ENCODE assay signal across 9 mouse cellular contexts in genomic region chr13:34332762-34333161, GRCm38 (mm10). TPM values are rescaled to one million over a fixed set of nuclear protein-coding genes. Genes with fewer than 3 reads are reported as not detected.
DNase-seq lines count a peak whose midpoint lies in the region; ATAC-seq and TF ChIP-seq lines count a peak whose summit lies in the region.
"Had no signal": no experiment of that assay in that cellular context is flagged by ENCODE, and none has a peak within 500 bp of the region (broad histone marks: within the 10 kb centered on the region; RNA-seq: fewer than 3 reads in every experiment).

No protein-coding gene starts in this region.

- 43% methylated on average over 7 of the region's 7 CpGs for WGBS in neural tube, embryonic 13.5 days
- 41% methylated on average over 7 of the region's 7 CpGs for WGBS in neural tube, embryonic 15.5 days
- WGBS in bone marrow, adult 2 months = 8% methylated on average over 7 of the region's 7 CpGs

- TF ChIP-seq CTCF in bone marrow, adult 2 months (IDR thresholded peaks at IDR 0.05; ENCODE audit: control insufficient read depth, insufficient read depth, low read length) = no peak

- no peak overlapping the region for H3K27ac ChIP-seq in neural tube, embryonic 13.5 days (replicated peaks)
- H3K27ac ChIP-seq in neural tube, embryonic 15.5 days (replicated peaks) = no peak overlapping the region
- H3K27ac ChIP-seq in bone marrow, adult 2 months (ENCODE audit: control insufficient read depth, insufficient read depth, low read depth, low read length, poor library complexity) = peak overlapping the region; percentile 12; the same call in 1 of the 2 replicates
- H3K27ac ChIP-seq: embryonic facial prominence, embryonic 13.5 days; midbrain, embryonic 12.5 days had no signal

- peak; percentile 4 to 22 for DNase-seq in heart, postnatal 14 days
- DNase-seq in frontal cortex, postnatal 14 days (ENCODE audit: low spot score in 2 of 2) = no peak
- no peak for DNase-seq in layer of hippocampus, postnatal 10 days (ENCODE audit: low spot score in 2 of 2)

- no peaks in the 10 kb centered on the region for H3K9me3 ChIP-seq in neural tube, embryonic 13.5 days
- no peaks in the 10 kb centered on the region for H3K9me3 ChIP-seq in neural tube, embryonic 15.5 days (replicated peaks)
- H3K9me3 ChIP-seq: embryonic facial prominence, embryonic 13.5 days; midbrain, embryonic 12.5 days had no signal

- H3K27me3 ChIP-seq in neural tube, embryonic 13.5 days = no peaks in the 10 kb centered on the region
- H3K27me3 ChIP-seq in neural tube, embryonic 15.5 days (replicated peaks) = no peaks in the 10 kb centered on the region
- H3K27me3 ChIP-seq: embryonic facial prominence, embryonic 13.5 days; midbrain, embryonic 12.5 days had no signal

- ATAC-seq in neural tube, embryonic 13.5 days (ENCODE audit: low read depth) = 0 out of 2 replicates have a peak, but pooled peaks have one; percentile 34
- no peak for ATAC-seq in neural tube, embryonic 15.5 days (ENCODE audit: low FRiP score)
- peak; percentile 92 for ATAC-seq in megakaryocyte-erythroid progenitor cell, adult 5-6 weeks (replicated peaks; ENCODE audit: low FRiP score, low TSS enrichment, poor library complexity, severe bottlenecking)

- intact Hi-C loops in heart, postnatal 14 days (cut with DNase I) = no loop called here

- no peak for TF ChIP-seq POLR2A in bone marrow, adult 2 months (IDR thresholded peaks at IDR 0.05; ENCODE audit: borderline replicate concordance, control insufficient read depth, low read depth, low read length)

- no peak overlapping the region for H3K4me2 ChIP-seq in neural tube, embryonic 13.5 days
- H3K4me2 ChIP-seq in neural tube, embryonic 15.5 days = no peak overlapping the region
- H3K4me2 ChIP-seq: embryonic facial prominence, embryonic 13.5 days; midbrain, embryonic 12.5 days had no signal

- H3K4me1 ChIP-seq in neural tube, embryonic 13.5 days (replicated peaks) = peaks cover 31% of the 10 kb centered on the region
- H3K4me1 ChIP-seq in neural tube, embryonic 15.5 days = peaks cover 12% of the 10 kb centered on the region
- H3K4me1 ChIP-seq in bone marrow, adult 2 months (ENCODE audit: control insufficient read depth, insufficient read depth, low read length) = peaks cover 4% of the 10 kb centered on the region

- H3K36me3 ChIP-seq in neural tube, embryonic 13.5 days = peaks cover 5% of the 10 kb centered on the region; the same call in 1 of the 2 replicates
- H3K36me3 ChIP-seq in neural tube, embryonic 15.5 days = 0 out of 2 replicates have a peak, but pooled peaks cover 4% of the 10 kb centered on the region
- H3K36me3 ChIP-seq: embryonic facial prominence, embryonic 13.5 days had no signal

- no peak overlapping the region for H3K9ac ChIP-seq in neural tube, embryonic 13.5 days
- H3K9ac ChIP-seq in neural tube, embryonic 15.5 days (replicated peaks) = no peak overlapping the region
- H3K9ac ChIP-seq: embryonic facial prominence, embryonic 13.5 days; midbrain, embryonic 12.5 days had no signal

- H3K4me3 ChIP-seq in neural tube, embryonic 13.5 days = no peak overlapping the region
- H3K4me3 ChIP-seq in neural tube, embryonic 15.5 days (replicated peaks) = no peak overlapping the region
- no peak overlapping the region for H3K4me3 ChIP-seq in bone marrow, adult 2 months (replicated peaks; ENCODE audit: control insufficient read depth, low read depth, low read length)
- H3K4me3 ChIP-seq: embryonic facial prominence, embryonic 13.5 days; midbrain, embryonic 12.5 days had no signal

RNA-seq across cellular contexts. Expression of gene Slc22a23, which starts 12.2 kb away (rescaled TPM):
- 13.4 TPM in 2 replicates for polyA plus RNA-seq in neural tube, embryonic 13.5 days (2015; fragmentation: Nextera tagmentation; extraction: Ambion mirVana)
- 13.9 and 15.6 TPM in 2 replicates for polyA plus RNA-seq in neural tube, embryonic 15.5 days (2015; fragmentation: Nextera tagmentation; extraction: Ambion mirVana)
- 13.2 and 26.2 TPM in 2 replicates for polyA plus RNA-seq in bone marrow, adult 2 months (2011; ENCODE audit: insufficient read depth, insufficient read length, low replicate concordance, missing spikeins)
- 10 to 100 TPM in 1 of 2 experiments, 1 to 10 TPM in 1; 7.4 to 10.8 TPM for total RNA-seq in heart, postnatal 14 days (2021)
- 27.6 and 29.1 TPM in 2 replicates for total RNA-seq in megakaryocyte-erythroid progenitor cell, adult 5-6 weeks (2014; fragmentation: Nextera tagmentation)
- 20.3 and 35.5 TPM in 2 replicates for total RNA-seq in megakaryocyte-erythroid progenitor cell, adult 5-6 weeks (2017)
- 10 to 100 TPM; 51.4 to 51.8 TPM for total RNA-seq in layer of hippocampus, postnatal 10 days (2021)

Comparison
In these comparisons a context has a peak if more than half of its experiments do, and no peak if none do; other contexts are left out.
1. DNase-seq: peak in heart, postnatal 14 days (2 of 2); none in frontal cortex, postnatal 14 days (0 of 2) and layer of hippocampus, postnatal 10 days (0 of 2).